Mouse (Mus musculus) adrenal gland, adult (tissue): Measurements from ENCODE around the gene Slc16a8.

Experiments used
- DNase-seq, 2 experiments: peaks; one replicate each; pipeline ENCODE4 v3.0.0; 2022 to 2023; ENCODE audit warnings: low spot score in 1 of 2; ENCODE audit not compliant: inconsistent age in 2 of 2

Slc16a8 gene

GRCm38 (mm10) chr15:79223641-79224040 is 30.9 kb downstream of the Slc16a8 start:
- DNase-seq, result no peak

- no peak for DNase-seq
Observed at GRCm38 (mm10) chr15:79219572-79219971, 35.0 kb downstream of the Slc16a8 start.

GRCm38 (mm10) chr15:79216191-79216590 is 38.4 kb downstream of the Slc16a8 start:
- DNase-seq, result no peak

GRCm38 (mm10) chr15:79213591-79213990 is 41.0 kb downstream of the Slc16a8 start:
- no peak for DNase-seq

GRCm38 (mm10) chr15:79212750-79213446 is 41.7 kb downstream of the Slc16a8 start:
- DNase-seq, result no peak

- DNase-seq, result no peak
Observed at GRCm38 (mm10) chr15:79210357-79210756, 44.2 kb downstream of the Slc16a8 start.

- DNase-seq, result peak; percentile 68 to 72
Observed at GRCm38 (mm10) chr15:79208758-79209439, 45.7 kb downstream of the Slc16a8 start.

GRCm38 (mm10) chr15:79208211-79208610 is 46.4 kb downstream of the Slc16a8 start:
- DNase-seq, result peak; percentile 87 to 89

GRCm38 (mm10) chr15:79202575-79202974 is 52.0 kb downstream of the Slc16a8 start:
- DNase-seq, result no peak

- peak in 1 of 2 experiments; percentile 22 for DNase-seq
Observed at GRCm38 (mm10) chr15:79201491-79202150, 52.9 kb downstream of the Slc16a8 start.
